ENCODE assay signal across 7 mouse cellular contexts in genomic region chr17:46327906-46328534, GRCm38 (mm10). TPM values are rescaled to one million over a fixed set of nuclear protein-coding genes. Genes with fewer than 3 reads are reported as not detected.
A peak's percentile ranks its signal among the peaks of the same experiment; 100 is the strongest.
DNase-seq lines count a peak whose midpoint lies in the region; ATAC-seq lines count a peak whose summit lies in the region.

Gene Abcc10, minus strand, starts transcription at chr17:46328352.

- no peaks in the 10 kb centered on the region for H3K36me3 ChIP-seq in intestine, embryonic 16.5 days (ENCODE audit: control insufficient read depth, insufficient read depth, low read length)
- H3K36me3 ChIP-seq in midbrain, embryonic 11.5 days (ENCODE audit: control insufficient read depth, insufficient read depth, low read length), result no peaks in the 10 kb centered on the region

- H3K27me3 ChIP-seq in intestine, embryonic 16.5 days (replicated peaks; ENCODE audit: control insufficient read depth, insufficient read depth, low read length), result no peaks in the 10 kb centered on the region
- H3K27me3 ChIP-seq in midbrain, embryonic 11.5 days (ENCODE audit: control insufficient read depth, insufficient read depth, low read length), result no peaks in the 10 kb centered on the region

- H3K4me3 ChIP-seq in intestine, embryonic 16.5 days (ENCODE audit: low read length), result peak within 1 kb of the TSS; percentile 84
- peak within 1 kb of the TSS; percentile 51 for H3K4me3 ChIP-seq in midbrain, embryonic 11.5 days (ENCODE audit: low read depth, low read length)

- intact Hi-C loops in left cerebral cortex, postnatal 36 days (cut with DNase I), result loop anchor here (1.0 kb wide), 1 partner anchor 55 kb away; the partner anchor contains the start of gene Zfp318

- WGBS in intestine, embryonic 16.5 days, result under 1% methylated on average over 40 of the region's 40 CpGs
- 0% methylated on average over 40 of the region's 40 CpGs for WGBS in midbrain, embryonic 11.5 days

- ATAC-seq in intestine, embryonic 16.5 days, result peak; percentile 99
- ATAC-seq in midbrain, embryonic 11.5 days (ENCODE audit: low FRiP score), result peak; percentile 99

- H3K9ac ChIP-seq in intestine, embryonic 16.5 days (ENCODE audit: low read depth, low read length), result peak within 1 kb of the TSS; percentile 93
- H3K9ac ChIP-seq in midbrain, embryonic 11.5 days (ENCODE audit: low read length), result peak within 1 kb of the TSS; percentile 77

- peak; percentile 95 for DNase-seq in adrenal gland, adult 8-10 months
- peak; percentile 97 for DNase-seq in embryo, embryonic 9.5 days (ENCODE audit: extremely low spot score)
- DNase-seq in gastrocnemius, postnatal 4 days (ENCODE audit: low spot score in 2 of 2), result peak; percentile 89 to 96
- DNase-seq in left cerebral cortex, postnatal 36 days (ENCODE audit: low spot score in 2 of 2), result peak; percentile 93 to 95
- peak; percentile 99 for DNase-seq in midbrain, embryonic 11.5 days (ENCODE audit: low spot score, missing footprints)
- peak; percentile 90 for DNase-seq in skeletal muscle tissue, adult 2 months (ENCODE audit: low read depth, low spot score)

- H3K27ac ChIP-seq in intestine, embryonic 16.5 days (ENCODE audit: low read length), result peak within 1 kb of the TSS; percentile 94
- peak within 1 kb of the TSS; percentile 82 for H3K27ac ChIP-seq in midbrain, embryonic 11.5 days (ENCODE audit: low read depth, low read length)

- H3K4me1 ChIP-seq in intestine, embryonic 16.5 days (ENCODE audit: control insufficient read depth, insufficient read depth, low read length), result 0 out of 2 replicates have a peak, but pooled peaks cover 7% of the 10 kb centered on the region
- H3K4me1 ChIP-seq in midbrain, embryonic 11.5 days (ENCODE audit: control insufficient read depth, insufficient read depth, low read length), result peaks cover 4% of the 10 kb centered on the region; the same call in 1 of the 2 replicates

- no peaks in the 10 kb centered on the region for H3K9me3 ChIP-seq in intestine, embryonic 16.5 days (ENCODE audit: control insufficient read depth, low read length)
- no peaks in the 10 kb centered on the region for H3K9me3 ChIP-seq in midbrain, embryonic 11.5 days (ENCODE audit: control insufficient read depth, low read length)

- H3K4me2 ChIP-seq in intestine, embryonic 16.5 days (ENCODE audit: low read depth, low read length), result peak within 1 kb of the TSS; percentile 88
- peak within 1 kb of the TSS; percentile 66 for H3K4me2 ChIP-seq in midbrain, embryonic 11.5 days

RNA-seq across cellular contexts. Expression of gene Abcc10, which starts in this region (rescaled TPM):
- total RNA-seq in adrenal gland, adult 8-10 months (2022), result 10 to 100 TPM in 2 of 4 experiments, 1 to 10 TPM in 2; 6.9 to 17.3 (median 11.9) TPM
- total RNA-seq in gastrocnemius, postnatal 4 days (2021), result 1 to 10 TPM; 5.3 to 5.4 TPM
- 7.9 and 9.0 TPM in 2 replicates for polyA plus RNA-seq in intestine, embryonic 16.5 days (2015; fragmentation: Nextera tagmentation; extraction: Ambion mirVana)
- total RNA-seq in left cerebral cortex, postnatal 36 days (2021), result 10 to 100 TPM in 1 of 2 experiments, 1 to 10 TPM in 1; 8.1 to 11.9 TPM
- 4.5 and 5.0 TPM in 2 replicates for polyA plus RNA-seq in midbrain, embryonic 11.5 days (2014; fragmentation: Nextera tagmentation; extraction: Ambion mirVana)

Comparison
In these comparisons a context has a peak if more than half of its experiments do, and no peak if none do; other contexts are left out.
1. Peak in every context shown above with its lines: DNase-seq, ATAC-seq, H3K4me3 ChIP-seq and H3K27ac ChIP-seq.